18 mouse cellular contexts compared by ENCODE assay signal in genomic region chr13:92635040-92635439, GRCm38 (mm10). TPM values are rescaled to one million over a fixed set of nuclear protein-coding genes. Genes with fewer than 3 reads are reported as not detected.
DNase-seq lines count a peak whose midpoint lies in the region; ATAC-seq and TF ChIP-seq lines count a peak whose summit lies in the region.
"Had no signal": no experiment of that assay in that cellular context is flagged by ENCODE, and none has a peak within 500 bp of the region (broad histone marks: within the 10 kb centered on the region; RNA-seq: fewer than 3 reads in every experiment).

No protein-coding gene starts in this region.

- H3K27me3 ChIP-seq in heart, postnatal 0 days (ENCODE audit: control insufficient read depth, insufficient read depth, low read length) = no peaks in the 10 kb centered on the region
- H3K27me3 ChIP-seq in lung, postnatal 0 days (replicated peaks; ENCODE audit: insufficient read depth, low read length) = no peaks in the 10 kb centered on the region
- H3K27me3 ChIP-seq: midbrain, embryonic 15.5 days; neural tube, embryonic 15.5 days; Patski; stomach, embryonic 15.5 days had no signal

- H3K27ac ChIP-seq in heart, postnatal 0 days (ENCODE audit: low read depth) = no peak overlapping the region
- H3K27ac ChIP-seq in lung, postnatal 0 days (ENCODE audit: low read length) = no peak overlapping the region
- H3K27ac ChIP-seq: midbrain, embryonic 15.5 days; neural tube, embryonic 15.5 days; stomach, embryonic 15.5 days had no signal

- H3K9me3 ChIP-seq in heart, postnatal 0 days (replicated peaks; ENCODE audit: control insufficient read depth, low read length) = no peaks in the 10 kb centered on the region
- H3K9me3 ChIP-seq in lung, postnatal 0 days (ENCODE audit: low read length) = no peaks in the 10 kb centered on the region
- H3K9me3 ChIP-seq: midbrain, embryonic 15.5 days; neural tube, embryonic 15.5 days; stomach, embryonic 15.5 days had no signal

- H3K4me3 ChIP-seq in heart, postnatal 0 days (ENCODE audit: low read depth, low read length) = no peak overlapping the region
- no peak overlapping the region for H3K4me3 ChIP-seq in lung, postnatal 0 days (ENCODE audit: low read depth, low read length)
- H3K4me3 ChIP-seq: midbrain, embryonic 15.5 days; neural tube, embryonic 15.5 days; stomach, embryonic 15.5 days had no signal

- H3K9ac ChIP-seq in heart, postnatal 0 days (replicated peaks; ENCODE audit: low read depth, low read length) = no peak overlapping the region
- H3K9ac ChIP-seq in lung, postnatal 0 days (replicated peaks; ENCODE audit: low read depth) = no peak overlapping the region
- H3K9ac ChIP-seq: midbrain, embryonic 15.5 days; neural tube, embryonic 15.5 days; stomach, embryonic 15.5 days had no signal

- DNase-seq in heart, postnatal 0 days (ENCODE audit: low spot score) = peak; percentile 28
- DNase-seq in heart, postnatal 36 days = no peak
- peak; percentile 41 for DNase-seq in lung, postnatal 0 days (ENCODE audit: low spot score)
- DNase-seq in lung, postnatal 14 days = no peak
- DNase-seq in lung, postnatal 36 days = peak; percentile 46
- DNase-seq: adrenal gland, postnatal 10 days; right cerebral cortex, postnatal 4 days; thymus, postnatal 25 days had no signal

- no peaks in the 10 kb centered on the region for H3K36me3 ChIP-seq in heart, postnatal 0 days (replicated peaks; ENCODE audit: control insufficient read depth, insufficient read depth, low read length)
- no peaks in the 10 kb centered on the region for H3K36me3 ChIP-seq in lung, postnatal 0 days (ENCODE audit: insufficient read depth, low read length)
- H3K36me3 ChIP-seq: midbrain, embryonic 15.5 days; neural tube, embryonic 15.5 days; stomach, embryonic 15.5 days had no signal

- H3K4me2 ChIP-seq in heart, postnatal 0 days (ENCODE audit: low read depth, low read length) = no peak overlapping the region
- H3K4me2 ChIP-seq in lung, postnatal 0 days (replicated peaks; ENCODE audit: low read depth, low read length) = no peak overlapping the region
- H3K4me2 ChIP-seq: midbrain, embryonic 15.5 days; neural tube, embryonic 15.5 days; stomach, embryonic 15.5 days had no signal

- intact Hi-C loops in heart, postnatal 36 days (cut with DNase I) = no loop called here

- no peak for TF ChIP-seq EP300 in heart, postnatal 0 days (IDR thresholded peaks at IDR 0.05; ENCODE audit: low read depth)
- no peak for TF ChIP-seq EP300 in lung, postnatal 0 days (IDR thresholded peaks at IDR 0.05)

- peak; percentile 58; the same call in 1 of the 2 replicates for ATAC-seq in heart, postnatal 0 days (ENCODE audit: insufficient read depth, low read depth)
- no peak for ATAC-seq in lung, postnatal 0 days
- 0 out of 2 replicates have a peak, but pooled peaks have one; percentile 26 for ATAC-seq in erythroblast, adult 5-6 weeks (replicated peaks; ENCODE audit: low FRiP score, poor library complexity, severe bottlenecking)
- no peak for ATAC-seq in granulocyte monocyte progenitor cell, adult 5-6 weeks (replicated peaks; ENCODE audit: poor library complexity, severe bottlenecking)
- ATAC-seq: midbrain, embryonic 15.5 days; Patski had no signal

- H3K4me1 ChIP-seq in heart, postnatal 0 days (ENCODE audit: control insufficient read depth, insufficient read depth) = peaks cover 5% of the 10 kb centered on the region
- H3K4me1 ChIP-seq in lung, postnatal 0 days (ENCODE audit: insufficient read depth, low read depth, low read length) = peaks cover 26% of the 10 kb centered on the region; the same call in 1 of the 2 replicates

- no peak for TF ChIP-seq CTCF in heart, postnatal 0 days (IDR thresholded peaks at IDR 0.05; ENCODE audit: low read depth)
- TF ChIP-seq CTCF in lung, postnatal 0 days (IDR thresholded peaks at IDR 0.05) = no peak

- WGBS in heart, postnatal 0 days = 46% methylated on average over 2 of the region's 2 CpGs
- WGBS in lung, postnatal 0 days = 44% methylated on average over 2 of the region's 2 CpGs

RNA-seq across cellular contexts. Expression of gene Serinc5, which starts 24.1 kb away (rescaled TPM):
- total RNA-seq in heart, postnatal 0 days (2014; rRNA removed; ENCODE audit: low replicate concordance) = 28.2 TPM in 2 replicates
- polyA plus RNA-seq in heart, postnatal 0 days (2015; fragmentation: Nextera tagmentation; extraction: Ambion mirVana) = 9.7 and 9.8 TPM in 2 replicates
- total RNA-seq in heart, postnatal 36 days (2021) = 10 to 100 TPM; 15.4 to 18.5 TPM
- polyA plus RNA-seq in lung, postnatal 0 days (2015; fragmentation: Nextera tagmentation; extraction: Ambion mirVana) = 21.4 and 22.0 TPM in 2 replicates
- 34.7 and 41.3 TPM in 2 replicates for total RNA-seq in erythroblast, adult 5-6 weeks (2015; ENCODE audit: low replicate concordance)
- 42.4 and 50.7 TPM in 2 replicates for total RNA-seq in erythroblast, adult 5-6 weeks (2017; ENCODE audit: low replicate concordance)
- total RNA-seq in granulocyte monocyte progenitor cell, adult 5-6 weeks (2014; fragmentation: Nextera tagmentation) = 3.9 and 8.7 TPM in 2 replicates
- 4.1 and 5.5 TPM in 2 replicates for total RNA-seq in granulocyte monocyte progenitor cell, adult 5-6 weeks (2017)

RNA-seq across cellular contexts. Expression of gene Spz1, which starts 59.1 kb away (rescaled TPM):
- not detected in 2 replicates for total RNA-seq in heart, postnatal 0 days (2014; rRNA removed; ENCODE audit: low replicate concordance)
- polyA plus RNA-seq in heart, postnatal 0 days (2015; fragmentation: Nextera tagmentation; extraction: Ambion mirVana) = not detected in 2 replicates
- total RNA-seq in heart, postnatal 36 days (2021) = not detected
- not detected in 2 replicates for polyA plus RNA-seq in lung, postnatal 0 days (2015; fragmentation: Nextera tagmentation; extraction: Ambion mirVana)
- total RNA-seq in erythroblast, adult 5-6 weeks (2015; ENCODE audit: low replicate concordance) = not detected in 2 replicates
- total RNA-seq in erythroblast, adult 5-6 weeks (2017; ENCODE audit: low replicate concordance) = not detected in 2 replicates
- not detected in 2 replicates for total RNA-seq in granulocyte monocyte progenitor cell, adult 5-6 weeks (2014; fragmentation: Nextera tagmentation)
- total RNA-seq in granulocyte monocyte progenitor cell, adult 5-6 weeks (2017) = not detected in 2 replicates
- total RNA-seq: adrenal gland, postnatal 10 days; CH12.LX; layer of hippocampus, adult 18-20 months; left cerebral cortex, postnatal 10 days had no signal
- polyA plus RNA-seq: hindbrain, embryonic 11.5 days; midbrain, embryonic 15.5 days; neural tube, embryonic 15.5 days; Patski; stomach, embryonic 15.5 days had no signal

Comparison
In these comparisons a context has a peak if more than half of its experiments do, and no peak if none do; other contexts are left out.
1. DNase-seq: peak in heart, postnatal 0 days (single experiment), lung, postnatal 0 days (single experiment) and lung, postnatal 36 days (single experiment); none in heart, postnatal 36 days (0 of 2) and lung, postnatal 14 days (single experiment).
2. ATAC-seq: peak in heart, postnatal 0 days (single experiment) and erythroblast, adult 5-6 weeks (single experiment); none in lung, postnatal 0 days (single experiment) and granulocyte monocyte progenitor cell, adult 5-6 weeks (single experiment).